Mouse (Mus musculus) hindbrain, embryonic 14.5 days (tissue): ENCODE measurements at regions not wholly inside any gene's neighbourhood (a gene's known extent, or its start where the extent isn't known, plus 50 kb on each side); places are given as distances from the start of the nearest gene placed in this dataset.

ENCODE experiments used
- ATAC-seq: fragments of 200-750 bp; cut with Nextera tagmentation; 2 replicates; pipeline ENCODE4 v1.8.0; 2017; ENCODE audit warnings: moderate number of reproducible peaks, mild to moderate bottlenecking, moderate TSS enrichment, moderate library complexity; ENCODE audit not compliant: low FRiP score
- DNase-seq: peaks from one replicate; pipeline ENCODE4 v3.0.0-alpha.2; 2015; ENCODE audit warnings: low spot score
- H3K27ac ChIP-seq: fragments of 300-500 bp; sonication (generic); 2 replicates; pipeline ENCODE4 v1.5.1; 2014; ENCODE audit warnings: mild to moderate bottlenecking, moderate library complexity
- H3K27me3 ChIP-seq: fragments of 300-500 bp; sonication (generic); 2 replicates; pipeline ENCODE4 v1.6.1; 2014; ENCODE audit warnings: mild to moderate bottlenecking, low read length, mixed read lengths; ENCODE audit not compliant: control insufficient read depth, insufficient read depth
- H3K36me3 ChIP-seq: fragments of 300-500 bp; sonication (generic); replicated peaks from 2 replicates; pipeline ENCODE4 v1.6.1; 2014; ENCODE audit not compliant: control insufficient read depth, insufficient read depth
- H3K4me1 ChIP-seq: fragments of 300-500 bp; sonication (generic); replicated peaks from 2 replicates; pipeline ENCODE4 v1.6.1; 2014; ENCODE audit warnings: antibody characterized with exemption, low read length, mixed read lengths; ENCODE audit not compliant: control insufficient read depth, insufficient read depth
- H3K4me2 ChIP-seq: fragments of 300-500 bp; sonication (generic); replicated peaks from 2 replicates; pipeline ENCODE4 v1.6.1; 2014; ENCODE audit warnings: mild to moderate bottlenecking, moderate library complexity
- H3K4me3 ChIP-seq: fragments of 300-500 bp; sonication (generic); replicated peaks from 2 replicates; pipeline ENCODE4 v1.5.1; 2014; ENCODE audit warnings: mild to moderate bottlenecking, low read length
- H3K9ac ChIP-seq: fragments of 300-500 bp; sonication (generic); 2 replicates; pipeline ENCODE4 v1.6.1; 2014
- H3K9me3 ChIP-seq: fragments of 300-500 bp; sonication (generic); 2 replicates; pipeline ENCODE4 v1.6.1; 2016; ENCODE audit warnings: low read length; ENCODE audit not compliant: control insufficient read depth
- WGBS: fragments of 180-500 bp; shearing (Covaris S2); extraction: QIAGEN DNeasy Blood & Tissue Kit; methylation state at CpG from one replicate; pipeline ENCODE4 v1.1.7; 2014; 5-methylcytosine and 5-hydroxymethylcytosine counted together

DNA sequence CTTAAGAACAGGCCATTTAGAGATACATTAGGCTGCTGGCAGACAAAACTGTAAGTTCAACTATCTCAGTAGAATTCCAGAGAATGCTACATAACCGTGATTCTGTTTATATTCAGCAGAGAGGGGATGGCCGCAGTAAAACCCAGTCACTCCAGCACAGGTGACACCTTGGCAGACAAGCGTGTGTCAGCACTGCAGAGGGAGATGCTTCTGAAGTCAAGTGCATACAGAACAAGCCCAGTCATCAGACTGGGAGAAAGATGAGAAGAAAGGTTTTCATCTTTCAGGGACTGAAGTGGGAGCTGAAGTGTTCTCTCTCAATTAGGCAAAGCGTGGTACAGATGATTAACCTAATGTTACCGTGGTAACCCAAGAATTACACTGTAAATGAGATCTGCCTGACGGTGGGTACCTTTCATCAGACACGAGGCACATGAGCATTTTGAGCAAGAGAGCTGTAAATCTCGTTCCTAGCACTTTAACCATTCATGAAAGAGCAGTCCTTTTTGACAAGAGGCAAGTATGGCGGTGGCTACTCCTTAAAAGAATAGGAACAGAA is 130.3 kb downstream of the Barhl2 start:
- 58% methylated on average over 9 of the region's 9 CpGs for WGBS
- DNase-seq, result no peak
- no peak for ATAC-seq

GRCm38 (mm10) chr5:106322574-106323215 is 135.3 kb downstream of the Barhl2 start:
- Histone ChIP-seq H3K27ac (no peak overlapping the region), H3K9me3 (no peaks in the 10 kb centered on the region), H3K4me2 (no peak overlapping the region), H3K4me1 (0 out of 2 replicates have a peak, but pooled peaks cover 3% of the 10 kb centered on the region), H3K27me3 (no peaks in the 10 kb centered on the region), H3K36me3 (no peaks in the 10 kb centered on the region), H3K9ac (no peak overlapping the region), H3K4me3 (no peak overlapping the region)
- no peak for DNase-seq
- 14% methylated on average over 18 of the region's 18 CpGs for WGBS
- no peak for ATAC-seq

More for the DNA sequence above, 130.3 kb downstream of the Barhl2 start:
- Histone ChIP-seq H3K9ac (no peak overlapping the region), H3K9me3 (no peaks in the 10 kb centered on the region), H3K27me3 (0 out of 2 replicates have a peak, but pooled peaks cover 3% of the 10 kb centered on the region), H3K36me3 (no peaks in the 10 kb centered on the region), H3K4me2 (no peak overlapping the region), H3K4me3 (no peak overlapping the region), H3K27ac (no peak overlapping the region), H3K4me1 (0 out of 2 replicates have a peak, but pooled peaks cover 6% of the 10 kb centered on the region)

- ATAC-seq (no peak), DNase-seq (no peak)
- no peaks in the 10 kb centered on the region for H3K36me3 ChIP-seq
- H3K4me2 ChIP-seq, result no peak overlapping the region
- no peaks in the 10 kb centered on the region for H3K27me3 ChIP-seq
- H3K27ac ChIP-seq, result no peak overlapping the region
- no peaks in the 10 kb centered on the region for H3K4me1 ChIP-seq
- no peak overlapping the region for H3K4me3 ChIP-seq
- WGBS, result 49% methylated on average over 5 of the region's 5 CpGs
- no peaks in the 10 kb centered on the region for H3K9me3 ChIP-seq
- H3K9ac ChIP-seq, result no peak overlapping the region
These were observed 136.5 kb downstream of the Barhl2 start for GRCm38 (mm10) chr5:106321426-106321825.

DNA sequence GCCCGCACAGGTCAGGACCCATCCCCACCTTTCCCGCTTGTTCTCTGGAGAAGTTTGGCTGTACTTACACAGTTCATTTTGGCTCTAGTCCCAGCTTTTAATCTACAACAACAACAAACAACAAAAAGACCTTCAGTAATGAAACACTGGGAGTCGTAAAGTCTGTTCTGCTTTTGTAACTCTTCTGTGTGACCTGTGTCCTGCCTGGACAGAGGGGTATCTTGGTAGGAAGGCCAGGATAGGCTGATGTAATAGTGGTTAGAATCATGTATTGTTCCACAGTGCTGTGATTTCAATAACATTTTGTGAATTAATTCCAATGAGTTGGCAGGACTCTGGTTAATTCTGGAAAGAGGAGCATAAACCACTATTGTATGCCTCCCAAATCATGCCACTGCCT is 136.9 kb downstream of the Barhl2 start:
- WGBS, result 58% methylated on average over 3 of the region's 3 CpGs
- no peak overlapping the region for H3K4me2 ChIP-seq
- no peaks in the 10 kb centered on the region for H3K27me3 ChIP-seq
- no peak overlapping the region for H3K4me3 ChIP-seq
- H3K27ac ChIP-seq, result no peak overlapping the region
- ATAC-seq (no peak), DNase-seq (no peak)
- H3K9ac ChIP-seq, result no peak overlapping the region
- no peaks in the 10 kb centered on the region for H3K36me3 ChIP-seq
- H3K4me1 ChIP-seq, result no peaks in the 10 kb centered on the region
- no peaks in the 10 kb centered on the region for H3K9me3 ChIP-seq

DNA sequence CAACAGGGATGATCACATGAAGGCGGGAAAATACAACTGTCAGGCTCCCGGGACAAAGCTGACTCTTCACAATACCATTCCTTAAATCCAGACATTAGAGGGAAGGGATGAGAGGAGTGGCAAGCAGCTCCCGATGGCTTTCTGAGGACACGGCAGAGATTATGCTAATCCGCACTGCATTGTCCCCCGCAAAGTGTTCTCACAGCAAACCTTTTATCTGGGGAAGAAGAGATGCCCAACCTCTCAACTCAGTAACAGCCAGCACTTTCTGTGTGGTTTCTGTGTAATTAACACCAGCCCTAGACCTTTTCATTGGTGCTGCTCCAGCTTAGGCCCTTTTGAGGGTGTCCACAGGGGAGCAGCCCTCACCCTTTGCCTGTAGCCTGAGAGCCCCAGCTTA is 137.9 kb downstream of the Barhl2 start:
- WGBS, result 11% methylated on average over 6 of the region's 6 CpGs
- no peak for ATAC-seq

GRCm38 (mm10) chr5:106318246-106318645 is 139.7 kb downstream of the Barhl2 start:
- WGBS, result 95% methylated on average over 6 of the region's 6 CpGs
- no peaks in the 10 kb centered on the region for H3K4me1 ChIP-seq
- no peak overlapping the region for H3K9ac ChIP-seq
- no peak overlapping the region for H3K27ac ChIP-seq
- H3K36me3 ChIP-seq, result no peaks in the 10 kb centered on the region
- H3K4me2 ChIP-seq, result no peak overlapping the region
- ATAC-seq (no peak), DNase-seq (no peak)
- H3K27me3 ChIP-seq, result no peaks in the 10 kb centered on the region
- H3K4me3 ChIP-seq, result no peak overlapping the region
- H3K9me3 ChIP-seq, result no peaks in the 10 kb centered on the region

More for the DNA sequence above, 137.9 kb downstream of the Barhl2 start:
- Histone ChIP-seq H3K36me3 (no peaks in the 10 kb centered on the region), H3K4me2 (no peak overlapping the region), H3K27ac (no peak overlapping the region), H3K4me3 (no peak overlapping the region), H3K9ac (no peak overlapping the region), H3K27me3 (no peaks in the 10 kb centered on the region), H3K4me1 (no peaks in the 10 kb centered on the region), H3K9me3 (no peaks in the 10 kb centered on the region)
- no peak for DNase-seq

- Histone ChIP-seq H3K4me1 (no peaks in the 10 kb centered on the region), H3K27ac (no peak overlapping the region), H3K27me3 (no peaks in the 10 kb centered on the region), H3K4me2 (no peak overlapping the region), H3K9me3 (no peaks in the 10 kb centered on the region), H3K4me3 (no peak overlapping the region), H3K9ac (no peak overlapping the region), H3K36me3 (no peaks in the 10 kb centered on the region)
- no peak for ATAC-seq
- DNase-seq, result no peak
- WGBS, result 80% methylated on average over 6 of the region's 6 CpGs
These were observed 144.1 kb downstream of the Barhl2 start for GRCm38 (mm10) chr5:106313874-106314273.

GRCm38 (mm10) chr5:106301372-106301771 is 156.6 kb downstream of the Barhl2 start:
- no peak for ATAC-seq
- 59% methylated on average over 4 of the region's 4 CpGs for WGBS

DNA sequence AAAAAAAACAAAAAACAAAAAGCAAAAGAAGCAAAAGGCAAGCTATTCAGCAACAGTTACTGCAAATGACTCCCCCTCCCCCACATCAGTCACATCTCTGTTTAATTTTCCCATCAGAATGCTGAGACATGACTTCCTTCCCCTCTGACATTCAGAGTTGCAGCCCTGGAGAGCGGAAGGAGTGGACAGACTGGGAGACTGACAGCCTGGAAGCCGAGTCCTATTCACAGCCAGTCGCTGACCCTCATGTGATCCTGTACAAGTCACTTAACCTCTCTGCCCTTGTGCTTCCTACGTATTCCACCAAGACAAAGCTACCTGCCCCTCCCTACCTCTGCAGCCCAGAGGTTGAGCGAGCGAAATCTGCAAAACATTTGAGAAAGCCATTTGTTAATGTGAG is 161.2 kb downstream of the Barhl2 start:
- no peaks in the 10 kb centered on the region for H3K9me3 ChIP-seq
- ATAC-seq, result no peak
- no peaks in the 10 kb centered on the region for H3K36me3 ChIP-seq
- H3K4me3 ChIP-seq, result no peak overlapping the region
- H3K27ac ChIP-seq, result no peak overlapping the region
- no peak overlapping the region for H3K9ac ChIP-seq
- H3K4me2 ChIP-seq, result no peak overlapping the region
- H3K4me1 ChIP-seq, result no peaks in the 10 kb centered on the region; the same call in 1 of the 2 replicates
- no peak for DNase-seq
- WGBS, result 9% methylated on average over 6 of the region's 6 CpGs
- no peaks in the 10 kb centered on the region for H3K27me3 ChIP-seq

More at GRCm38 (mm10) chr5:106301372-106301771, 156.6 kb downstream of the Barhl2 start:
- Histone ChIP-seq H3K27ac (no peak overlapping the region), H3K9me3 (no peaks in the 10 kb centered on the region), H3K36me3 (no peaks in the 10 kb centered on the region), H3K27me3 (no peaks in the 10 kb centered on the region), H3K4me2 (no peak overlapping the region), H3K9ac (no peak overlapping the region), H3K4me1 (no peaks in the 10 kb centered on the region), H3K4me3 (no peak overlapping the region)
- no peak for DNase-seq
